Mouse (Mus musculus): Measurements from ENCODE around the gene Tefm. TPM values are rescaled to one million over a fixed set of nuclear protein-coding genes. Genes with fewer than 3 reads are reported as not detected.
A peak's percentile ranks its signal among the peaks of the same experiment; 100 is the strongest.
"Not testable (repeated sequence)": the region's sequence is repeated elsewhere in the genome, so short reads cannot be mapped to it uniquely, and the experiment has no call there.

Gene Tefm
- polyA plus RNA-seq, 1 experiment from 2014 or later, result 32.4 TPM

DNA sequence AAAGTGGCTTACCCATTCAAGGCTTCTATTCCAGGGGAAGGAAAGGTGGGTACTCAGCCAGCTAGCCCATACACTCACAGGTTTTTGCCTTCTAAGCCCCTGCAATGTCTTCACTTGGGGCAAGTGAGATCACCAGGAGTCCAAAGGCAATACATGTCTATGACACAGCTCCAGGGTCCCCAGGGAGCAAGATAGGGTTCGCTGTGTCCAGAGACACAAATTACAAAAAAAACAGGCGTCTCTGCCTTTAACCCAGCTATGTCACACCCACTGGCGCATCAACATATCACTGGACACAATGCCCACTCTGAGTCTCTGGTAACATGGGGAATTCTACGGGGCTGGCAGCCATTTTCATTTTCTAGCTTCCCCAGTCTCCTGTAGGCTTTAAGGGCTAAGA is 14.0 kb upstream of the Tefm start:
- ATAC-seq (ENCODE audit: insufficient number of reproducible peaks, insufficient read depth, low FRiP score, low TSS enrichment, low read depth), result no peak
- H3K36me3 ChIP-seq, result no peaks in the 10 kb centered on the region
- H3K27ac ChIP-seq, result no peak overlapping the region
- H3K4me2 ChIP-seq, result no peak overlapping the region
- peaks cover 72% of the 10 kb centered on the region for H3K27me3 ChIP-seq
- WGBS, result 88% methylated on average over 4 of the region's 4 CpGs
- no peaks in the 10 kb centered on the region for H3K9me3 ChIP-seq
- no peak overlapping the region for H3K4me3 ChIP-seq (replicated peaks)
- peaks cover 7% of the 10 kb centered on the region for H3K4me1 ChIP-seq (replicated peaks)
- H3K9ac ChIP-seq (replicated peaks), result no peak overlapping the region

- ATAC-seq (ENCODE audit: insufficient number of reproducible peaks, insufficient read depth, low FRiP score, low TSS enrichment, low read depth), result no peak
- WGBS, result 85% methylated on average over 8 of the region's 8 CpGs
- H3K4me3 ChIP-seq (replicated peaks), result no peak overlapping the region
- H3K9ac ChIP-seq (replicated peaks), result no peak overlapping the region
- H3K4me1 ChIP-seq (replicated peaks), result peaks cover 7% of the 10 kb centered on the region
- H3K4me2 ChIP-seq, result no peak overlapping the region
- no peaks in the 10 kb centered on the region for H3K36me3 ChIP-seq
- H3K27ac ChIP-seq, result no peak overlapping the region
- H3K27me3 ChIP-seq, result peaks cover 72% of the 10 kb centered on the region
- no peaks in the 10 kb centered on the region for H3K9me3 ChIP-seq
Measured at GRCm38 (mm10) chr11:80155541-80155940, 13.6 kb upstream of the Tefm start.

- 29% methylated on average over 25 of the region's 25 CpGs for WGBS
- ATAC-seq (ENCODE audit: insufficient number of reproducible peaks, insufficient read depth, low FRiP score, low TSS enrichment, low read depth), result no peak
- H3K9ac ChIP-seq (replicated peaks), result peak overlapping the region; percentile 51
- H3K4me2 ChIP-seq, result peak overlapping the region; percentile 76
- no peaks in the 10 kb centered on the region for H3K36me3 ChIP-seq
- H3K4me3 ChIP-seq (replicated peaks), result peak overlapping the region; percentile 51
- H3K9me3 ChIP-seq, result no peaks in the 10 kb centered on the region
- H3K4me1 ChIP-seq (replicated peaks), result peaks cover 7% of the 10 kb centered on the region
- H3K27me3 ChIP-seq, result peaks cover 72% of the 10 kb centered on the region
- H3K27ac ChIP-seq, result no peak overlapping the region
Measured at GRCm38 (mm10) chr11:80154501-80154900, 12.5 kb upstream of the Tefm start.

DNA sequence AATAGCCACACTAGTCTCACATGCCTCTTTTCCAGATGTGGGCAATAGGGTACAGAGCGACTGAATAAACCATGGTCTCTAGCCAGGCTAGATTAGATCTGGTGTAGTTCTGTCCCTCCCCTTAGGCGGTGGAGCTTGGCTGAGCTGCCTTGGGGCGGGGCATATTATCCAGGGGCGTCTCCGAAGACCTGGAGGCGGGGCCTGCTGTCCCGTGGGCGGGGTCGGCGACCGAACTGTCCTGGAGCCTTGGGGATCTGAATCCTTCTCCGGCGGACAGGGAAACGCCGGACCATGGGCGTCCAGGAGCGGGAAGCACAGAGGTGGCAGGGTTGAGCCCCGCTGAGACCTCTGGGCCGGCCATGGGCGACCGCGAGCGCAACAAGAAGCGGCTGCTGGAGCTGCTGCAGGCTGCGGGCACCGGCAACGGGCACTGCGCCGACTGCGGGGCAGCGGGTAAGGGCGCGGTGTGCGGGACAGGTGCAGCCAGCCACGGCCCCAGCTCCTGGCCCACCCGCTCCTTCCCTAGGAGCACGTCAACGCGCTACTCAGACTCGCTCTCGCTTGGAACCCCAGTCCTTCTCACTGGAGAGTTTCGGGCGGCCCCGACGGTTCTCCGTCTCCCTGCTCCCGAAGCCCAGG is 12.0 kb upstream of the Tefm start, which contains the start of gene Adap2:
Adap2 (plus strand) TSS at position 249 of the 639 bp plus-strand sequence.
- no peak; the same call in 1 of the 2 replicates for ATAC-seq (ENCODE audit: insufficient number of reproducible peaks, insufficient read depth, low FRiP score, low TSS enrichment, low read depth)
- H3K27me3 ChIP-seq, result peaks cover 67% of the 10 kb centered on the region
- H3K4me1 ChIP-seq (replicated peaks), result peaks cover 7% of the 10 kb centered on the region

DNA sequence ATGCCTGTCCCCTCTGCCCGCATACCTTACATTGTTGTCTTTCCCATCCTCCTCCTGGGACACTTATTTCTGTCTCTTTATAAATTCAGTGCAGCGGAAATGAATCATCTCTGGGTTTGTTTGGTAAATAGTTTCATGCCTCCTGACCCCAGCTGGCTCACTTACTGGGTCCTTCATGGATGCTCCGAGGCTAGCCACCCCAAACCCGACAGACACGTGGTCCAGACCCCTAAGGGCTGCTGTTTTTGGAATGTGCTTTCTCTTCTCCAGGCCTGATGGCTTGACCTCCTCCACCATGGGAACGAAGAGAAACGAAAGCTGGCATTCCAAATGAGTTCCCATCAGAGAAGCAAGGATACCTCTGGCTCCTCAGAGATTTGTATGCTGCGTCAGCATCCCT is 10.4 kb upstream of the Tefm start:
- Histone ChIP-seq H3K4me3 (replicated peaks) (no peak overlapping the region), H3K4me1 (replicated peaks) (peaks cover 7% of the 10 kb centered on the region), H3K27ac (no peak overlapping the region), H3K9me3 (no peaks in the 10 kb centered on the region), H3K4me2 (no peak overlapping the region), H3K27me3 (peaks cover 59% of the 10 kb centered on the region), H3K9ac (replicated peaks) (no peak overlapping the region), H3K36me3 (no peaks in the 10 kb centered on the region)
- 77% methylated on average over 8 of the region's 8 CpGs for whole genome bisulfite sequencing
- ATAC-seq (ENCODE audit: insufficient number of reproducible peaks, insufficient read depth, low FRiP score, low TSS enrichment, low read depth), result no peak

More for the DNA sequence above, 12.0 kb upstream of the Tefm start, which contains the start of gene Adap2:
- WGBS, result 2% methylated on average over 47 of the region's 47 CpGs
- Histone ChIP-seq H3K9ac (replicated peaks) (peak within 1 kb of the TSS; percentile 51), H3K36me3 (no peaks in the 10 kb centered on the region), H3K4me3 (replicated peaks) (peak within 1 kb of the TSS; percentile 51), H3K9me3 (no peaks in the 10 kb centered on the region), H3K4me2 (peak within 1 kb of the TSS; percentile 76), H3K27ac (no peak within 1 kb of the TSS)

- no peak overlapping the region for H3K27ac ChIP-seq
Measured at GRCm38 (mm10) chr11:80151541-80151940, 9.6 kb upstream of the Tefm start.

GRCm38 (mm10) chr11:80150566-80150965 is 8.6 kb upstream of the Tefm start:
- no peak overlapping the region for H3K4me3 ChIP-seq (replicated peaks)
- ATAC-seq (ENCODE audit: insufficient number of reproducible peaks, insufficient read depth, low FRiP score, low TSS enrichment, low read depth), result no peak
- peaks cover 41% of the 10 kb centered on the region for H3K27me3 ChIP-seq
- no peak overlapping the region for H3K27ac ChIP-seq
- no peak overlapping the region for H3K4me2 ChIP-seq
- no peaks in the 10 kb centered on the region for H3K9me3 ChIP-seq
- 85% methylated on average over 5 of the region's 5 CpGs for WGBS
- peaks cover 7% of the 10 kb centered on the region for H3K4me1 ChIP-seq (replicated peaks)
- H3K36me3 ChIP-seq, result no peaks in the 10 kb centered on the region
- no peak overlapping the region for H3K9ac ChIP-seq (replicated peaks)

More at GRCm38 (mm10) chr11:80151541-80151940, 9.6 kb upstream of the Tefm start:
- Histone ChIP-seq H3K9me3 (no peaks in the 10 kb centered on the region), H3K36me3 (no peaks in the 10 kb centered on the region), H3K9ac (replicated peaks) (no peak overlapping the region), H3K4me2 (no peak overlapping the region), H3K4me1 (replicated peaks) (peaks cover 7% of the 10 kb centered on the region), H3K4me3 (replicated peaks) (no peak overlapping the region), H3K27me3 (peaks cover 51% of the 10 kb centered on the region)
- WGBS, result 72% methylated on average over 2 of the region's 2 CpGs
- ATAC-seq (ENCODE audit: insufficient number of reproducible peaks, insufficient read depth, low FRiP score, low TSS enrichment, low read depth), result no peak

DNA sequence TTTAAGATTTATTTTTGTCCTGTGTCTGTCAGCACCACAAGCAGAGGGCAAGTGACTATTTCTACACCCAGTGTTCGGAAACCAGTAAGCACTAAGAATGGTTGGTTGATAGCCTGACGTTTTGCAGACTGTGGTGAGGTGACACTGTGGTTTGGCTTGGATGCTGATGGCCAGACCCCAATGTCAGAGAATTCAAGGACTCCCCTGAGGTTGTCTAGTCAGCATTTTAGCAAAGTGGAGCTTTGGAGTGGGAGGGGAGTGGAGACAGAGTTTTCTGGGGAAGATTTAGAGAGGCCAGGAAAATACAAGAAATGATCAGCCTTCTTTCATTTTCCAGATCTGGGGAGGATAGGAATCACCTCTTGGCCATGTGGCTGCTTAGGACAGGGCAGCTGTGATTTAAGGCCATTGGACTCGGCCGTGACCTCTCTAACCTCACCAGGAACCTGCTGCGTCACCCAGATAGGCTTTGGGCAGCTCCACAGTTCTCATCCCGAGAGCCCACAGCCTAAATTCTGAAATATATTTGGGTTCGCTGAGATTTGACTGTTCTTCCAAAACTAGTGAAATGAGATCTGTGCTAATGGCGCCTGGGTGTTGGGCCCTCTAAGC is 7.5 kb upstream of the Tefm start:
- Histone ChIP-seq H3K4me2 (no peak overlapping the region), H3K36me3 (no peaks in the 10 kb centered on the region), H3K9ac (replicated peaks) (no peak overlapping the region), H3K27me3 (peaks cover 31% of the 10 kb centered on the region), H3K4me1 (replicated peaks) (peaks cover 7% of the 10 kb centered on the region), H3K4me3 (replicated peaks) (no peak overlapping the region), H3K9me3 (no peaks in the 10 kb centered on the region), H3K27ac (no peak overlapping the region)
- WGBS, result 78% methylated on average over 8 of the region's 8 CpGs
- no peak for ATAC-seq (ENCODE audit: insufficient number of reproducible peaks, insufficient read depth, low FRiP score, low TSS enrichment, low read depth)

DNA sequence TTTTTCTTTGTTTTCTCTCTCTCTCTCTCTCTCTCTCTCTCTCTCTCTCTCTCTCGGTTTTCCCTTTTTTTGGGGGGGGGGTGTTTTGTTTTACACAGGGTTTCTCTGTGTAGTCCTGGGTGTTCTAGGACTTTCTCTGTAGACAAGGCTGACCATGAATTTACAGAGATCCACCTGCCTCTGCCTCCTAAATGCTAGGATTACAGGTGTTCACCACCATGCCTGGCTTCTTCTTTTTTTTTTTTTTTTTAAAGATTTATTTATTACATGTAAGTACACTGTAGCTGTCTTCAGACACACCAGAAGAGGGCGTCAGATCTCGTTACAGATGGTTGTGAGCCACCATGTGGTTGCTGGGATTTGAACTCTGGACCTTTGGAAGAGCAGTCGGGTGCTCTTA is 7.0 kb upstream of the Tefm start:
- not testable (repeated sequence) for H3K4me3 ChIP-seq (replicated peaks); H3K27ac ChIP-seq; ATAC-seq (ENCODE audit: insufficient number of reproducible peaks, insufficient read depth, low FRiP score, low TSS enrichment, low read depth); H3K4me2 ChIP-seq; H3K9me3 ChIP-seq; H3K36me3 ChIP-seq; H3K4me1 ChIP-seq (replicated peaks); H3K9ac ChIP-seq (replicated peaks)
- WGBS, result 65% methylated on average over 2 of the region's 4 CpGs
- H3K27me3 ChIP-seq, result peaks cover 25% of the 10 kb centered on the region

DNA sequence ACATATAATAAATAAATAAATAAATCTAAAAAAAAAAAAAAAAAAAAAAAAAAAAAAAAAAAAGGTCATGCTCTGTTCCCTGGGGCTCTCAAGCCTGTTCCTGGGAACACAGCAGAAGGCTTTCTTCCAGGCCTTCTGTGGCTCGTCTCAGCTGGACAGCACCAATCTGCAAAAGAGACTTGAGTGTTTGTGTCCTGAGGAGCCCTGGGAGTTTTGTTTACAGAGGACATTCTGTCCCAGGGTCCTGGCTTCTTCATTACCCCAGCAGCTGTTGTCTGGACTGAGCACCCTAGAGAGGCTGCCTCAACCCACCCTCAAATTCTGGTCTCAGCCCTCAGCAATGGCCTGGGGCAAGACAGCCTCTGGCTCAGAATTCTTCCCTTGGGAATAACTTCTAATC is 6.3 kb upstream of the Tefm start:
- no peak overlapping the region for H3K4me2 ChIP-seq
- H3K9me3 ChIP-seq, result no peaks in the 10 kb centered on the region
- H3K4me3 ChIP-seq (replicated peaks), result no peak overlapping the region
- H3K9ac ChIP-seq (replicated peaks), result no peak overlapping the region
- no peaks in the 10 kb centered on the region for H3K36me3 ChIP-seq
- 19% methylated on average over 1 of the region's 1 CpGs for WGBS
- H3K27ac ChIP-seq, result no peak overlapping the region
- H3K4me1 ChIP-seq (replicated peaks), result no peaks in the 10 kb centered on the region
- no peak for ATAC-seq (ENCODE audit: insufficient number of reproducible peaks, insufficient read depth, low FRiP score, low TSS enrichment, low read depth)
- peaks cover 19% of the 10 kb centered on the region for H3K27me3 ChIP-seq

- no peak overlapping the region for H3K4me3 ChIP-seq (replicated peaks)
- no peaks in the 10 kb centered on the region for H3K9me3 ChIP-seq
- H3K27me3 ChIP-seq, result peaks cover 13% of the 10 kb centered on the region
- H3K4me1 ChIP-seq (replicated peaks), result peaks cover 4% of the 10 kb centered on the region
- 74% methylated on average over 6 of the region's 6 CpGs for WGBS
- no peak overlapping the region for H3K27ac ChIP-seq
- ATAC-seq (ENCODE audit: insufficient number of reproducible peaks, insufficient read depth, low FRiP score, low TSS enrichment, low read depth), result no peak
- H3K9ac ChIP-seq (replicated peaks), result no peak overlapping the region
- H3K4me2 ChIP-seq, result no peak overlapping the region
- no peaks in the 10 kb centered on the region for H3K36me3 ChIP-seq
Measured at GRCm38 (mm10) chr11:80147748-80148147, 5.8 kb upstream of the Tefm start.

All from limb, embryonic 12.5 days (tissue).